Mouse (Mus musculus) adrenal gland (tissue): Measurements from ENCODE around the gene Fzd4.

Experiments
- intact Hi-C: fragments of 180-260 bp; cut with DNase I; formaldehyde crosslinking; loops from one replicate; pipeline ENCODE4 v1.15.1; 2025

The Fzd4 gene

GRCm38 (mm10) chr7:89423688-89424255 lies 19.6 kb downstream of the Fzd4 start:
- intact Hi-C loops, result no loop called here

GRCm38 (mm10) chr7:89424659-89425058 lies 20.5 kb downstream of the Fzd4 start:
- intact Hi-C loops, result no loop called here

- intact Hi-C loops, result no loop called here
These were observed 21.9 kb downstream of the Fzd4 start for GRCm38 (mm10) chr7:89425803-89426725.

GRCm38 (mm10) chr7:89427101-89427500 lies 22.9 kb downstream of the Fzd4 start:
- intact Hi-C loops, result no loop called here

GRCm38 (mm10) chr7:89428804-89429203 lies 24.6 kb downstream of the Fzd4 start:
- intact Hi-C loops, result no loop called here

- intact Hi-C loops, result no loop called here
These were observed 25.2 kb downstream of the Fzd4 start for GRCm38 (mm10) chr7:89429326-89429725.

- intact Hi-C loops, result no loop called here
These were observed 27.0 kb downstream of the Fzd4 start for GRCm38 (mm10) chr7:89431185-89431584.

- intact Hi-C loops, result no loop called here
These were observed 29.2 kb downstream of the Fzd4 start for GRCm38 (mm10) chr7:89433193-89433892.

- intact Hi-C loops, result no loop called here
These were observed 29.9 kb downstream of the Fzd4 start for GRCm38 (mm10) chr7:89433893-89434616.

- intact Hi-C loops, result loop anchor here (2.0 kb wide), 1 partner anchor 38 kb away; no protein-coding TSS in a partner anchor
These were observed 32.2 kb downstream of the Fzd4 start for GRCm38 (mm10) chr7:89436404-89436803.

- intact Hi-C loops, result loop anchor here (2.0 kb wide), 1 partner anchor 37 kb away; no protein-coding TSS in a partner anchor
These were observed 33.4 kb downstream of the Fzd4 start for GRCm38 (mm10) chr7:89437589-89437988.

- intact Hi-C loops, result no loop called here
These were observed 37.1 kb downstream of the Fzd4 start for GRCm38 (mm10) chr7:89441291-89441690.

GRCm38 (mm10) chr7:89442242-89442641 lies 38.1 kb downstream of the Fzd4 start:
- intact Hi-C loops, result no loop called here

- intact Hi-C loops, result no loop called here
These were observed 41.0 kb downstream of the Fzd4 start for GRCm38 (mm10) chr7:89445137-89445536.

GRCm38 (mm10) chr7:89450312-89450711 lies 46.2 kb downstream of the Fzd4 start:
- intact Hi-C loops, result no loop called here

- intact Hi-C loops, result no loop called here
These were observed 52.4 kb downstream of the Fzd4 start for GRCm38 (mm10) chr7:89456380-89457076.

GRCm38 (mm10) chr7:89459691-89460090 lies 55.5 kb downstream of the Fzd4 start:
- intact Hi-C loops, result no loop called here

- intact Hi-C loops, result no loop called here
These were observed 56.8 kb downstream of the Fzd4 start for GRCm38 (mm10) chr7:89460911-89461310.

GRCm38 (mm10) chr7:89461351-89461750 lies 57.2 kb downstream of the Fzd4 start:
- intact Hi-C loops, result no loop called here
